Mouse (Mus musculus) lung, adult 2 months (tissue): Measurements from ENCODE around the gene Wnt5a. TPM values are rescaled to one million over a fixed set of nuclear protein-coding genes. Genes with fewer than 3 reads are reported as not detected.

Experiments used
- DNase-seq: peaks from one replicate; pipeline ENCODE4 v3.0.0; 2022
- H3K4me1 ChIP-seq: fragments of 200-500 bp; 2 replicates; pipeline ENCODE4 v1.6.1; 2011; ENCODE audit warnings: low read length; ENCODE audit not compliant: control insufficient read depth, insufficient read depth
- H3K4me3 ChIP-seq: fragments of 200-500 bp; replicated peaks from 2 replicates; pipeline ENCODE3; 2011; ENCODE audit warnings: low read depth, mild to moderate bottlenecking, control low read depth, low read length; ENCODE audit errors: extremely low read depth
- CTCF ChIP-seq: fragments of 200-500 bp; IDR thresholded peaks from 2 replicates; pipeline ENCODE4 v1.5.1; 2011; ENCODE audit warnings: mild to moderate bottlenecking, low read length, control low read depth; ENCODE audit not compliant: insufficient read depth
- POLR2A ChIP-seq: fragments of 200-500 bp; IDR thresholded peaks from 2 replicates; pipeline ENCODE4 v1.6.1; 2011; ENCODE audit warnings: low read depth, mild to moderate bottlenecking, control low read depth, low read length, borderline replicate concordance; ENCODE audit errors: extremely low read depth
- WGBS: fragments of 180-500 bp; shearing (Covaris S2); methylation state at CpG from one replicate; pipeline ENCODE4 v1.1.7; 2018; 5-methylcytosine and 5-hydroxymethylcytosine counted together
- polyA plus RNA-seq: library from polyadenylated mRNA; depleted of rRNA; stranded (reverse); fragments of >200 nt; gene quantifications from 2 replicates; pipeline ENCODE4 v1.2.3, GENCODE M21; 2012

Gene Wnt5a
- polyA plus RNA-seq, 1 experiment, result 6.9 TPM

GRCm38 (mm10) chr14:28507471-28507870 is 2.9 kb downstream of the Wnt5a start:
- TF ChIP-seq CTCF (peak; percentile 62), POLR2A (no peak)

GRCm38 (mm10) chr14:28508288-28509258 is 4.0 kb downstream of the Wnt5a start:
- no peak overlapping the region for H3K4me3 ChIP-seq
- 36% methylated on average over 27 of the region's 27 CpGs for WGBS
- TF ChIP-seq POLR2A (no peak), CTCF (no peak)

More at GRCm38 (mm10) chr14:28507471-28507870, 2.9 kb downstream of the Wnt5a start:
- peak overlapping the region; percentile 11 for H3K4me3 ChIP-seq
- WGBS, result 2% methylated on average over 18 of the region's 18 CpGs
- no peaks in the 10 kb centered on the region; the same call in 1 of the 2 replicates for H3K4me1 ChIP-seq
- peak; percentile 66 for DNase-seq

GRCm38 (mm10) chr14:28509441-28510340 is 5.1 kb downstream of the Wnt5a start:
- DNase-seq, result peak; percentile 10
- Histone ChIP-seq H3K4me1 (no peaks in the 10 kb centered on the region; the same call in 1 of the 2 replicates), H3K4me3 (peak overlapping the region; percentile 46)
- 8% methylated on average over 47 of the region's 47 CpGs for WGBS
- no peak for TF ChIP-seq CTCF

More at GRCm38 (mm10) chr14:28508288-28509258, 4.0 kb downstream of the Wnt5a start:
- no peaks in the 10 kb centered on the region; the same call in 1 of the 2 replicates for H3K4me1 ChIP-seq
- DNase-seq, result no peak

GRCm38 (mm10) chr14:28510341-28511028 is 5.9 kb downstream of the Wnt5a start:
- 10% methylated on average over 29 of the region's 29 CpGs for WGBS
- no peak for TF ChIP-seq CTCF
- TF ChIP-seq POLR2A, result no peak
- H3K4me1 ChIP-seq, result no peaks in the 10 kb centered on the region; the same call in 1 of the 2 replicates
- H3K4me3 ChIP-seq, result peak overlapping the region; percentile 19
- DNase-seq, result no peak

GRCm38 (mm10) chr14:28511029-28511651 is 6.6 kb downstream of the Wnt5a start:
- Histone ChIP-seq H3K4me3 (peak overlapping the region; percentile 48), H3K4me1 (no peaks in the 10 kb centered on the region; the same call in 1 of the 2 replicates)
- 3% methylated on average over 41 of the region's 41 CpGs for WGBS
- no peak for TF ChIP-seq CTCF
- no peak for DNase-seq

GRCm38 (mm10) chr14:28512805-28513590 is 8.4 kb downstream of the Wnt5a start:
- Histone ChIP-seq H3K4me1 (no peaks in the 10 kb centered on the region; the same call in 1 of the 2 replicates), H3K4me3 (no peak overlapping the region)
- DNase-seq, result no peak
- WGBS, result 92% methylated on average over 5 of the region's 5 CpGs
- TF ChIP-seq CTCF, result no peak
- TF ChIP-seq POLR2A, result no peak

- no peak overlapping the region for H3K4me3 ChIP-seq
- DNase-seq, result no peak
- no peak for TF ChIP-seq POLR2A
- no peak for TF ChIP-seq CTCF
- WGBS, result 64% methylated on average over 2 of the region's 2 CpGs
- no peaks in the 10 kb centered on the region for H3K4me1 ChIP-seq
Observed at GRCm38 (mm10) chr14:28514171-28514570, 9.6 kb downstream of the Wnt5a start.

- Histone ChIP-seq H3K4me1 (no peaks in the 10 kb centered on the region), H3K4me3 (no peak overlapping the region)
- DNase-seq, result no peak
- TF ChIP-seq POLR2A (no peak), CTCF (no peak)
- 62% methylated on average over 6 of the region's 6 CpGs for WGBS
Observed at GRCm38 (mm10) chr14:28515331-28515730, 10.8 kb downstream of the Wnt5a start.
